Mouse (Mus musculus): ENCODE results near the gene Taf12.

DNA sequence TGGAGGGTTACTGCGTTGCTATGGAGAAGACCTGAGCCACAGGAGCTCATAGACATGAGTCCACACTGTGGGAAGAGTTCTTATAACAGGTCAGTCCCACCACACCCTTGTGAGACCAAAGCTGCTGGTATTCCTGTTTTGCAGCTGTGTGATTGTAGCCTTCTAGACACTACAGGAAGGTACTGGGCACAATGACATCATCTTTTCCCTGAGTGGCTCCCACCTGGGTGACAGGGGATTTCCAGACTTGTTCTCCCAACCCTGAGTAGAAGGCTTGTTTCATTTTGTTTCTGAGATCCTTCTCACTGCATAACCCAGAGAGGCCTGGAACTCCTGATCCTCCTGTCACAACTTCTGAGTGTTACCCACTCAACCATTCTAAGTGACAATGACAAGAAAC, 25.7 kb downstream of the Taf12 start:
- TF ChIP-seq CTCF (IDR thresholded peaks at IDR 0.05; ENCODE audit: low read depth) (no peak), EP300 (IDR thresholded peaks at IDR 0.05; ENCODE audit: low read depth) (no peak)

All from liver, embryonic 14.5 days (tissue).